Mouse (Mus musculus) liver, postnatal 0 days (tissue): ENCODE measurements around the gene Crip2. TPM values are rescaled to one million over a fixed set of nuclear protein-coding genes. Genes with fewer than 3 reads are reported as not detected.
A peak's percentile ranks its signal among the peaks of the same experiment; 100 is the strongest.

Experiments
- ATAC-seq: fragments of 200-750 bp; cut with Nextera tagmentation; 2 replicates; pipeline ENCODE4 v1.8.0; 2017; ENCODE audit warnings: mild to moderate bottlenecking, moderate library complexity
- DNase-seq: peaks from one replicate; pipeline ENCODE4 v3.0.0-alpha.2; 2016
- H3K27ac ChIP-seq: fragments of 300-500 bp; sonication (generic); 2 replicates; pipeline ENCODE4 v1.5.1; 2014; ENCODE audit warnings: antibody characterized with exemption, moderate library complexity, mild to moderate bottlenecking, low read depth
- H3K27me3 ChIP-seq: fragments of 300-500 bp; sonication (generic); 2 replicates; pipeline ENCODE4 v1.6.1; 2014; ENCODE audit warnings: low read length, control low read depth, mixed read lengths; ENCODE audit not compliant: insufficient read depth
- H3K36me3 ChIP-seq: fragments of 300-500 bp; sonication (generic); replicated peaks from 2 replicates; pipeline ENCODE4 v1.6.1; 2014; ENCODE audit warnings: mild to moderate bottlenecking, control low read depth, low read length, moderate library complexity, mixed read lengths; ENCODE audit not compliant: insufficient read depth
- H3K4me1 ChIP-seq: fragments of 300-500 bp; sonication (generic); 2 replicates; pipeline ENCODE4 v1.6.1; 2014; ENCODE audit warnings: antibody characterized with exemption, mild to moderate bottlenecking, control low read depth; ENCODE audit not compliant: insufficient read depth
- H3K4me2 ChIP-seq: fragments of 300-500 bp; sonication (generic); 2 replicates; pipeline ENCODE4 v1.6.1; 2014; ENCODE audit warnings: low read depth, mild to moderate bottlenecking, low read length, moderate library complexity, mixed read lengths
- H3K4me3 ChIP-seq: fragments of 300-500 bp; sonication (generic); 2 replicates; pipeline ENCODE4 v1.5.1; 2014; ENCODE audit warnings: low read depth, low read length
- H3K9ac ChIP-seq: fragments of 300-500 bp; sonication (generic); replicated peaks from 2 replicates; pipeline ENCODE4 v1.6.1; 2014; ENCODE audit warnings: mild to moderate bottlenecking, moderate library complexity
- H3K9me3 ChIP-seq: fragments of 300-500 bp; sonication (generic); 2 replicates; pipeline ENCODE4 v1.6.1; 2016; ENCODE audit warnings: mild to moderate bottlenecking, control low read depth, low read length, mixed read lengths
- CTCF ChIP-seq: sonication (generic); IDR thresholded peaks from 2 replicates; pipeline ENCODE4 v1.5.1; 2016; ENCODE audit warnings: antibody characterized with exemption, low read depth
- EP300 ChIP-seq: IDR thresholded peaks from 2 replicates; pipeline ENCODE4 v1.6.1; 2016; ENCODE audit warnings: antibody characterized with exemption, low read depth, mild to moderate bottlenecking
- WGBS: fragments of 180-500 bp; shearing (Covaris S2); extraction: QIAGEN DNeasy Blood & Tissue Kit; methylation state at CpG from one replicate; pipeline ENCODE4 v1.1.7; 2014; ENCODE audit not compliant: insufficient replicate concordance; 5-methylcytosine and 5-hydroxymethylcytosine counted together
- polyA plus RNA-seq: library from polyadenylated mRNA; unstranded; fragments of >200 nt; fragmentation: Nextera tagmentation; extraction: Ambion mirVana; gene quantifications from 2 replicates; pipeline ENCODE4 v1.2.1, GENCODE M21; 2015

The Crip2 gene
- polyA plus RNA-seq, 1 experiment from 2014 or later = 67.4 TPM

- TF ChIP-seq EP300 = no peak
- TF ChIP-seq CTCF = no peak
- H3K27me3 ChIP-seq = peaks cover 17% of the 10 kb centered on the region
- no peak overlapping the region for H3K27ac ChIP-seq
These were observed 13.9 kb downstream of the Crip2 start for GRCm38 (mm10) chr12:113153971-113154370.

GRCm38 (mm10) chr12:113154747-113155075, 14.7 kb downstream of the Crip2 start:
- no peak for TF ChIP-seq CTCF
- TF ChIP-seq EP300 = no peak
- no peaks in the 10 kb centered on the region for H3K36me3 ChIP-seq
- 79% methylated on average over 6 of the region's 6 CpGs for WGBS
- no peak for DNase-seq
- H3K27me3 ChIP-seq = peaks cover 17% of the 10 kb centered on the region
- H3K9me3 ChIP-seq = no peaks in the 10 kb centered on the region
- 0 out of 2 replicates have a peak overlapping the region, but pooled peaks have one; percentile 60 for H3K27ac ChIP-seq
- no peak for ATAC-seq
- peak overlapping the region; percentile 84 for H3K4me2 ChIP-seq
- peaks cover 36% of the 10 kb centered on the region for H3K4me1 ChIP-seq
- peak overlapping the region; percentile 58; the same call in 1 of the 2 replicates for H3K9ac ChIP-seq
- peak overlapping the region; percentile 47; the same call in 1 of the 2 replicates for H3K4me3 ChIP-seq

More at GRCm38 (mm10) chr12:113153971-113154370, 13.9 kb downstream of the Crip2 start:
- no peak for DNase-seq
- 80% methylated on average over 7 of the region's 7 CpGs for WGBS
- Histone ChIP-seq H3K4me2 (no peak overlapping the region), H3K36me3 (no peaks in the 10 kb centered on the region), H3K9me3 (no peaks in the 10 kb centered on the region), H3K4me3 (no peak overlapping the region), H3K4me1 (peaks cover 36% of the 10 kb centered on the region), H3K9ac (no peak overlapping the region)
- no peak for ATAC-seq

- Histone ChIP-seq H3K36me3 (no peaks in the 10 kb centered on the region), H3K9me3 (no peaks in the 10 kb centered on the region), H3K27me3 (peaks cover 17% of the 10 kb centered on the region), H3K9ac (peak overlapping the region; percentile 58), H3K27ac (peak overlapping the region; percentile 60), H3K4me3 (peak overlapping the region; percentile 47), H3K4me2 (peak overlapping the region; percentile 84), H3K4me1 (peaks cover 36% of the 10 kb centered on the region)
- TF ChIP-seq EP300 = no peak
- no peak; the same call in 1 of the 2 replicates for TF ChIP-seq CTCF
- 7% methylated on average over 32 of the region's 32 CpGs for WGBS
- no peak for ATAC-seq
- DNase-seq = peak; percentile 57
These were observed 15.2 kb downstream of the Crip2 start for GRCm38 (mm10) chr12:113155076-113155771.

GRCm38 (mm10) chr12:113155887-113156539, 16.0 kb downstream of the Crip2 start, which contains the start of gene Tedc1:
Gene Tedc1, plus strand, starts transcription at chr12:113156421.
- DNase-seq = peak; percentile 98
- Histone ChIP-seq H3K4me2 (peak within 1 kb of the TSS; percentile 96), H3K9ac (peak within 1 kb of the TSS; percentile 76), H3K27me3 (peaks cover 11% of the 10 kb centered on the region), H3K9me3 (no peaks in the 10 kb centered on the region), H3K27ac (peak within 1 kb of the TSS; percentile 64), H3K4me3 (peak within 1 kb of the TSS; percentile 79), H3K36me3 (no peaks in the 10 kb centered on the region), H3K4me1 (peaks cover 36% of the 10 kb centered on the region)
- WGBS = 0% methylated on average over 46 of the region's 46 CpGs
- TF ChIP-seq CTCF (peak; percentile 100), EP300 (no peak; the same call in none of the 2 replicates)
- peak; percentile 98 for ATAC-seq

GRCm38 (mm10) chr12:113156540-113156929, 16.5 kb downstream of the Crip2 start:
- DNase-seq (peak; percentile 46), ATAC-seq (no peak; the same call in 1 of the 2 replicates)
- Histone ChIP-seq H3K27ac (peak overlapping the region; percentile 64), H3K9ac (peak overlapping the region; percentile 76), H3K27me3 (peaks cover 6% of the 10 kb centered on the region; the same call in 1 of the 2 replicates), H3K4me2 (peak overlapping the region; percentile 96), H3K4me1 (peaks cover 31% of the 10 kb centered on the region), H3K4me3 (peak overlapping the region; percentile 79), H3K36me3 (no peaks in the 10 kb centered on the region), H3K9me3 (no peaks in the 10 kb centered on the region)
- no peak for TF ChIP-seq CTCF
- TF ChIP-seq EP300 = no peak
- 0% methylated on average over 23 of the region's 23 CpGs for WGBS

- 52% methylated on average over 8 of the region's 8 CpGs for WGBS
These were observed 17.0 kb downstream of the Crip2 start for GRCm38 (mm10) chr12:113157002-113157401.

More at GRCm38 (mm10) chr12:113157002-113157401, 17.0 kb downstream of the Crip2 start:
- peaks cover 26% of the 10 kb centered on the region for H3K4me1 ChIP-seq
- peak overlapping the region; percentile 79 for H3K4me3 ChIP-seq
- no peak overlapping the region for H3K27ac ChIP-seq
- peak overlapping the region; percentile 76 for H3K9ac ChIP-seq
- peak overlapping the region; percentile 96 for H3K4me2 ChIP-seq
- 0 out of 2 replicates have a peak, but pooled peaks cover 1% of the 10 kb centered on the region for H3K27me3 ChIP-seq
- no peaks in the 10 kb centered on the region for H3K36me3 ChIP-seq
- ATAC-seq (no peak), DNase-seq (peak; percentile 24)
- no peaks in the 10 kb centered on the region for H3K9me3 ChIP-seq
- no peak for TF ChIP-seq EP300
- no peak for TF ChIP-seq CTCF
